Mouse (Mus musculus) inflammation-experienced regulatory T-cells, adult 6 months (primary cell): Measurements from ENCODE around the gene Znrf2. TPM values are rescaled to one million over a fixed set of nuclear protein-coding genes. Genes with fewer than 3 reads are reported as not detected.

ENCODE experiments used
- ATAC-seq: one replicate; pipeline ENCODE4 v1.8.0; 2017
- polyA plus RNA-seq, 3 experiments: library from polyadenylated mRNA; unstranded; fragments of 100-300 nt; shearing (Covaris generic); gene quantifications; one replicate each; pipeline ENCODE4 v1.2.1; 2017

The Znrf2 gene
- 10 to 100 TPM; 22.3 to 28.7 (median 23.7) TPM for polyA plus RNA-seq

DNA sequence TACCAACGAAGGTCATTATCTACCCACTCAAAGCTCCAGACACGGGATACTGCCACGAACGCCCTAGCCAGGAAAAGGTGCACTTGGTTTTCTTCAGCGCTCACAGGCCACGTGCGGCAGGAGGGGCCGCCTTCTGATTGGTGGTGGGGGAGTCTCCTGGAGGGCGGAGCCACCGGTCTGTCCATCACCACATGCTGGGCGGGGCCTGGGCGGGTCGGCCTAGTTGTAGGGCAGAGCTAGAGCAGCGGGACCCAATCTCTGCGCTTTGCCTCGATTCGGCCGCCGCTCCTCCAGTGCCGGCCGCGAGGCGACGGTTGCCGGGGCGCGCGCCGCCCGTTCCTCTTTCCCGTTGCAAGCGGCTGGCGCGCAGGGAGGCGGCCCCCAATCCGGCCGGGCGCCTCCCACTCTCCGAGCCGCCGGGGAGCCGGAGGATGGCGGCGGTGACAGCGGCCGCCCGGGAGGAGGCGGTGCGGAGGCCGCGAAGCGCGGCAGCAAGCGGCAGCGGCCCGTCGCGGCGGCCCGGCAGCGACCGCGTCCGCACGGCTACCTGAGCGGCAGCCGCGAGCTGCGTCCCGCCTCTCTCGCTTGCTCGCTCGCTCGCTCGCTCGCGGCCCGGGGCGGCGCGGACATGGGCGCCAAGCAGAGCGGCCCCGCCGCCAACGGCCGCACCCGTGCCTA is at the start of gene Znrf2:
Gene Znrf2, plus strand, starts transcription at position 529 of the 678 bp plus-strand sequence.
- ATAC-seq = peak; percentile 84

- no peak for ATAC-seq
Observed at GRCm38 (mm10) chr6:54767746-54768145, 49.0 kb upstream of the Znrf2 start.

DNA sequence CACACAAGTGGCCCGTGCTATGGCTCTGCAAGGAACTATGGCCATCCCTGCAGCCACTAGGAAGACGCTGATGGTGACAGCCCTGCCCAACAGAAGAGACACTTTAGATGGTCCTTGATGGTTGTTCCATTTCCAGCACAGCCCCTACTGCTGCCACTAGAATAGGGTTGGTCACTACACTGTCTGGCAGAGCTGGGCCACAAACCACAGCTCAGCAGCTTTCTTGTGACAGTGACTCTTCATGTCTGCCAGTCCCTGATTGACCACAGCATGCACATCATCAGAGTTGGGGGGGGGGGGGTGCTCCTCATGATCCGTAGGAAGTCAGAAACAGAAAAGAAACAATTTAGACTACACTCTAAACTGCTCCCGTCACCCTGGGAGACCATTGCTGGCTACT is 46.0 kb upstream of the Znrf2 start:
- ATAC-seq = no peak

DNA sequence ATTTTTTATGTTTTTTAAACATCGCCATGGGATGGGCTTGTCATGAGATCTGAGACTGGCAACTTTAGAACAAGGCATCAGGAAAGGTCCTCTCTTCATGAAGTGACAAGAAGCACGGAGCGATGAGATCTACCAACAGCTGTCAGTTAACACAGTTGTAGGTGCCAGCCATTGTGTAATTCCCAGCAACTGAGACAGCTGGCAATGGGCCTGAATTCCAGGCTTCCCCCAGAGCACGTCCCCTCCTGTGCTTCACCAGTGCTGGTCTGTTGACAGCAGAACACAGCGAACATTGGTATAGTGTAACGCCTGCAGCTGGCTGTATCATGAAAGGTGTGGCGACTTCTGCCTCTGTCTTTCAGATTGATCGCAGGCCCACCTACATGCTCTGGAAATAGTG is 45.5 kb upstream of the Znrf2 start:
- ATAC-seq = no peak

DNA sequence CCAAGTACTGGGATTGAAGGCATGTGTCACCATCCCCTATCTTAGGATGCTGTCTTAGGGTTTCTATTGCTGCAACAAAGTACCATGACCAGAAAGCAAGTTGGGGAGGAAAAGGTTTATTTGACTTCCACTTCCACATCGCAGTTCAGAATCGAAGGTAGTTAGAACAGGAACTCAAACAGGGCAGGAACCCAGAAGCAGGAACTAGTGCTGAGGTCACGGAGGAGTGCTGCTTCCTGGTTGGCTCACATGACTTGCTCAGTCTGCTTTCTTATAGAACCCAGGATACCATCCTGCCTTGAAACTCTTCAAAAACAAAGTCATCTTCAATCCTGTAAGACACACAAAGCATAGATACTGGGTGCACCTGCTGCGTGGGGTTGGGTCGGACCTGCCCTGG is 44.6 kb upstream of the Znrf2 start:
- no peak for ATAC-seq

GRCm38 (mm10) chr6:54775739-54776138 is 41.0 kb upstream of the Znrf2 start:
- ATAC-seq = peak; percentile 58

DNA sequence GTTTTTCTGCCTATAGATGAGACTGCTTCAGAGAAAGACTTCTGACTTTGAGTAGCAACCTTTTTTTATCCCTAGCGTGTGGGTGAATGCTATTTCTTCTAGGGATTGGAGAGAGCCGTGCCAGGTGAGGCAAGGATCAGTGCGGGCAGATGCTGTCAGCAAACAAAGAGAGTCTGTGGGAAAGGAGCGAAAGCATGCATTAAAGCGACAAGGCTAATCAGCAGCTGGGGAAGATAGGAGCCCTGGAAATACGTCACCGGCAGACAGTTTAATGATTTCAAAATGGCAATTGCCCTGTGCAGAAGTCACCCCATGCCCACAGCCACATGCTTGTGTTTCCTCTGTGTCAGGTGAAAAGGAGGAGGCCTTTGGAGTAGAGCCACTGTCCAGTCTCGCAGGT is 39.1 kb upstream of the Znrf2 start:
- ATAC-seq = no peak

GRCm38 (mm10) chr6:54779968-54780367 is 36.7 kb upstream of the Znrf2 start:
- ATAC-seq = no peak

DNA sequence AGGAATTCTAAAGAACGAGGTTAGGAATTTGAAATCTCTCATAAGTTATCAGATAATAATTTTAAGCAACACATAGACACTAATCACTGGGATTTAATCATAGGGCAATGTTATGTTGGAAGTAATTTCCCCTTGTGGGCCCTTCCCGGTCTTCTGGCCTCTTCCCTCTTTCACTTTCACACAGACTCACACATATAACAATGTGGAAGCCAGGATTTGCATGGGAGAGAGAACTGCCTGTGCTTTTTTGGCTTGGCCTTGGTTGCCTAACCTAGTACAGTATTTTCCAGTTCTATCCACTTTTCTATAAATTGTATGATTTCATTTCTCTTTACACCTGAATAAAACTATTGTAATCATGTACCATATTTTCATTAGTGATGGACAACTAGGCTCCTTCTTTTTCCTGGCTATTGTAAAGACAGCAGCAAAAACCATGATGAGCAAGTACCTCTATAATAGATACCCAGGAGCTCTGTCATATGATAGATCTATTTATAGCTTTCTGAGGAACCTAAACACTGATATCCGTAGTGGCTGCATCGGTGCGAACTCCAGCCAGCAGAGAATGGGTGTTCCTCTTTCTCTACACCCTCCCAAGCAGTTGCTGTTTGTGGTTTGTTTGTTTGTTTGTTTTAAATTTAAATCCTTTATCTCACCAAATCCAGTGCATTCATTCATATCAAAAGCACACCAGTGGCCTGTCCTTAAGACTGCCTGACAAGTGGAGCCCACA is 36.0 kb upstream of the Znrf2 start:
- no peak for ATAC-seq

DNA sequence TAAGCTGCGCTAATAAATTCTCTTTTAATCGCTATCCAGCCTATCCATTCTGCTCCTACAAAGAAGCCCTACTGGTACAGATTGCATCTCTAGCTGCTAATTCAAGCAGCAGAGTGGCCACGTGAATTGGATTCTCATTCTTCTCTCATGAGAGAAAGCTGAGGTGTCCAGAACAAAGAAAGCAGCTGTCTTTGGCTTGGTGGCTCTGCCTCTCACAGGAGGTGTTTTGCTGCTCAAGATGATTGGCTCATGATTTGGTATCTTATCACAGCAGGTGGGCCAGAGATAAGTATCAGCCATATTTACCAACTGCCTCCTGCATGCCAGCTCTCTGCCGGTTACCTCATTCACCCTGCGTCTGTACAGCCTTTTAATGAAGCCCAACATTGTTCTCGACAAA is 34.8 kb upstream of the Znrf2 start:
- no peak for ATAC-seq

DNA sequence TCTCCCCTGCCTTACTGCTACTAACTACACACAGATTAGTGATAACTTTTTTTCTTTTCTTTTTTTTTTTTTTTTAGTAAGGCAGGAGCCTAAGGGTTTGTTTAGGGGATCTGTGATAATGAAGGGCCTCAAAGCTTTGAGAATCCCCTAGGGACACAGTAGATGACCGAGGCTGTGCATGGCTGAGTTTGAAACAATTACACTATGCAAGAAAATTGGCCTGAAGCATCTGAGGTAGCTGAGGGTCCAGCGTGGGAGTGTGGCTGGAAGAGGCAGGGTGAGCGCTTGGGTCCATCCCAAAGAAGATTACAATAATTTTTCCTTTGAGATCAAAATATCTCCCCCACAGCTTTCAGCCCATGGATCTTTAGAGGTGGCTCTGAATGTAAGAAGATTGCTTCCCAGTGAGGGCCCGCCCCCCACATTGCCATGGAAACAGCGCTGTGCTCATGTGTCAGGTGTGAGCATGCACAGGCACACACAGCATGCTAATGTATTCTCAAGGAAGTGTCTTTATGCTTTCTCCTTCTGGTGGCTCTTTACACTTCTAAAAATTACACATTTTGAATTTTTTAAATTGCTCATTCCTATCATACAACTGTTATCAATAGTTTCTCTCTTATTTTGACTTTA is 31.5 kb upstream of the Znrf2 start:
- no peak for ATAC-seq

GRCm38 (mm10) chr6:54786766-54787165 is 29.9 kb upstream of the Znrf2 start:
- no peak for ATAC-seq

DNA sequence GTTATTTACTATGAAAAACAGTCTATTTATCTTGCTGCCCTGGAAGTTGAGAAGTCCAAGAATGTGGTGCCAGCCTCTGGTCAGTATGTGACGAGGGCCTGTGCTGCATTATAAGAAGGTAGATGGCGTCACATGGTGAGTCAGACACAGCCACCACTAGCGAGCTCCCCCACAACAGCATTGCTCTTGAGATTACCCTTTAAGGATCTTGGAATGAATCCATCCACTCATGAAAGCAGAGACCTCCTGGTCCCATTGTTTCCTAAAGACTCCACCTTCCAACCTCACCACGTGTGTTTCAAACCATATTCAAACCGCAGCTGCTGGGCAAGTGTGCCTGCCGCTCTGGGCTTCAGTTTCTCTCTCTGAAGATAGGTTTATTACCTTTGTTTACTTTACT is 28.2 kb upstream of the Znrf2 start:
- no peak for ATAC-seq

DNA sequence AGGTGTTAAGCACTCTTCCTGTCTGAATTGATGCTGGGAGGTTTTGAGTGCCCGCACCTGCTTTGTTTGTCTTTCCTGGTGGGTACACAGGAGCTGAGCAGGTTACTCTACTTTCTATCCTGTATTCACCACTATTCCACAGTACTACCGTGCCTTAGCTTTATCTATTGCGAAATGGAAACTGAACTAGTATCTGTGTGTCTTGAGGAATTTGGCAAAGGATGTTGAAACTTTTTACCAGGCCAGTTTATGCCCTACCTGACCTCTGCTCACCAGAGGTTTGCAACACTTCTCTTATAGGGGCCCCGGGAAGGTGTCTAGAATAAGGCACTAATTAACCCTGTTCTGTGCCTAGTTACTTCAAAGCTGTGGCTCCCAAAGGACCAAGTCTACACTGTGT is 27.6 kb upstream of the Znrf2 start:
- ATAC-seq = no peak

- no peak for ATAC-seq
Observed at GRCm38 (mm10) chr6:54790071-54790470, 26.6 kb upstream of the Znrf2 start.

DNA sequence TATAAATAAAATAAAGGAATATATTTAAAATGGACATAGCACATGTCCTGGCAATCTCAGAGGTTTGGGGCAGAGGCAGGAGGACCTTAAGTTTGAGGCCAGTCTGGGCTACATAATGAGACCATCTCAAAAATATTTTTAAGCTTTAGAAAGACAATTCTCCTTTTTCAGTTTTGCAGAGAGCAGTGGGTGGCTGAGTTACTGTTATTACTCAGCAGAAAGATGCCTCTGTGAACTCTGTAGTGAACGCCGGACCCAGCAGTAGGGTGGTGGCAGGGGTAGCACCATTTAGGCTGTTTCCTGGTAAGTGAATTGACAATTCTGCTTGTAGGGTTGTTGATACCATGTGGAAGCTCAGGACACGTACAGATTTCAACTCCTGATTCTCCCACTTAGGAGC is 22.9 kb upstream of the Znrf2 start:
- no peak for ATAC-seq

DNA sequence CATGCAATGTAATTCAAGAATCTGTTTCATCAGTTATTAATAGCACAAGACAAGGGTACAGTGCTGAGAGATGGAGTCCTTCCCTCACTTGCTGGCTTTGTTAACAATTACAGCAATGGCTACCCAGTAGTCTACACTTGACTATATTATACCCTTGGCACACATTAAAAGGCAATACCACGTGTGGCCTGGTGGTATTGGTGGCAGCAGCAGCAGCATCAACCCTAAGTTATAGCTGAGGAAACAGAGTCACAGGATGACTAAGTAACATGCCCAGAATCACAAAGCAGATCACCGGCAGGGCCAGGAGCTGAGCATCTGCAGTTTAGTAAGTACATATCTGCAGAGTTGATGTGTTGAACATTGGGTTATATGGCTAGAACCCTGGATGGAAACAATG is 22.3 kb upstream of the Znrf2 start:
- ATAC-seq = peak; percentile 74

- ATAC-seq = no peak
Observed at GRCm38 (mm10) chr6:54794991-54795390, 21.7 kb upstream of the Znrf2 start.

- ATAC-seq = no peak
Observed at GRCm38 (mm10) chr6:54795971-54796370, 20.7 kb upstream of the Znrf2 start.

DNA sequence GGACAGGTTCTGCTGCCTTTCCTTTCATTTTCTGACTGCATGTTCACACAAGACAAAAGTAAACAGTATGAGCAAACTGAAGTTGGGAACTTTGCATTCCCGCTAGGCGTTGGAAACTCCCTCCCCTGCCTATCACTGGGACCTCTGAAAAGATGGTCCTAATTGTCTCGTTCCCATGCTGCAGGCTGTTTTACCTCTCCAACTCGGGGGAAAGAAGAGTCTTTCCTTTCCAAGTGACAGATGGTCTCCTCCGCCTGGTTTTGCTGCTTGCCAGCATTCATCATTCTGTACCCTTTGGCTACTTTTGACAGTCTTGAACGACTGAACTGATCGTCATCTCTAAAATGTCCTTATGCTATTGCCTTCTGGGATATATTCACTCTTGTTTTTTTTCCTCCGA is 14.4 kb upstream of the Znrf2 start:
- no peak for ATAC-seq

DNA sequence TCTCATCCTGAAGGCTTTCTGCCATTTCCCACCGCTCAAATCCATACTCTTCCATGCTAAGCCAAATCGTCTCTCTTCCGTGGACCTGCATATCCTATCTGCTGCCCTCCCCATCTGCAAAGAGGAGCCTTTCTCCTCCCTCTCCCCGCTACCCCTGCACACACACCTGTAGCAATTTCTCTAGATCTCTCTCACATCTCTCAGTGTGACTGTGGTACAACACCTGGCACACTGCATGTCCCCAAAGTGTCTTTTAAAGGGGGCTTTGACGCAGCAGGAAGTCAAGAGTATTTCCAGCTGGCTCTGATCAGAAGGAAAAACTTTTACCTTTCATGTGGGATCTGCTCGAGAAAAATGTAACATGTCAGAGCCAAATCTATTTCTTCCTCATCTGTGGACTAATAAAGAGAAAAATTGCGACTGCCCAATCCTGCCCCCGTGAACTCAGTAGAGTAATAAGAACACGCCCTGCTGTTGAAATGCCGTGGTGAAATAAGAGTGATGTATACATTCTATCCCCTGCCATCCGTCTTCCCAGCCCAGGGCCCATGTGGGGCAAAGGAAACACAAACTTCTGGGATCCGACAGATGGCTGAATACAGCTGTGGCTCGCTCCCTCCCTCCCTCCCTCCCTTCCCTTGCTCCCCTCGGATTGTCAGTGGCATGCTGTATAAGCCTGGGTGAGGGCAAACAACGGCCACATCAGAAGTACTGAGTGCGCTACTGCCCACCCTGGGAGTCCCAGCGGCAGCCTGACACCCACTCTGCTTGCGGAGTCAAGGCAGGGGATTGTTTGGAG is 12.5 kb upstream of the Znrf2 start:
- ATAC-seq = no peak

DNA sequence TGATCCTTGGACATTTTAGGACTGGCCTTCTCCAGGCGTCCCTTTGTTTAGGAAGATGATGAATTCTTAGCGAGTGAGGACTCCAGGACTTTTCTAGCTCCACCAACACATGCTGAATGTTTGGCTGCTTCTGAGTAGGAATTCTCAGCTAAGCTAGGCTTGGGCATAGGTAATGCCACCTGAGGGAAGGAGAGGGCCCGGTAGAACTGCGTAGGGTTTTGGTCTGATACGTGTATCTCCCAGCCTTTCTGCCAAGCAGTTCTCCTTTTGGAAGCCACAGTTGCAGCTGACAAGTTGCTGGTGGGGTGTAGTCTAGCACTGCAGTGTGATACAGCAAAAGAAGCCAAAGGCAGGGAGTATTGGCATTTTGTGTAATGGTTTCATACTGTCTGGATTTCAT is 10.9 kb upstream of the Znrf2 start:
- no peak for ATAC-seq
